Mouse (Mus musculus): ENCODE data around the gene Map2k4. TPM values are rescaled to one million over a fixed set of nuclear protein-coding genes. Genes with fewer than 3 reads are reported as not detected.

Gene Map2k4
- 55.9 and 72.5 TPM in 2 replicates for polyA plus RNA-seq (2012; rRNA removed)

DNA sequence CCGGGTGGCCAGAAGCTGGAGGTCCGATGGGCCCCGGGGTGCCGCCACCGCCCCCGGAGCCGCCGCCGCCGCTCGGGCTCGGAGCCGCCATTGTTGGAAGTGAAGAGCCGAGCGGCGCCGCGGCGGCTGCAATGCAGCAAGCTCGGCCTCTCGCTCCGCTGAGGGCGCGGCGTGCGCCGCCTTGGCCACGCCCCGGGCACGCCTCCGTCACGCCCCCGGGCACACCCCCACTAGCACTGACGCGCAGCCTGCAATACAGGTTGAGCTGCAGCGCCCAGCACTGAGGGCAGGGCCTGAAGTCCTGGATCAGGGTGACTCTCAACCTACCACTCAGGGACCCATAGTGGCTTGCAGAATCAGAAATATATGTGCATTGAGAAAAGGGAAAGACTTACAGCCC is at the start of gene Map2k4:
Gene Map2k4, minus strand, starts transcription at position 144 of the 400 bp plus-strand sequence.
- DNase-seq (ENCODE audit: low read depth): peak; percentile 97
- no peak for TF ChIP-seq CTCF (IDR thresholded peaks at IDR 0.05; ENCODE audit: borderline replicate concordance, extremely low read depth, insufficient read depth, insufficient read length)
- TF ChIP-seq POLR2A (IDR thresholded peaks at IDR 0.05; ENCODE audit: borderline replicate concordance, extremely low read depth, insufficient read depth, insufficient read length, poor library complexity, severe bottlenecking): peak; percentile 99

DNA sequence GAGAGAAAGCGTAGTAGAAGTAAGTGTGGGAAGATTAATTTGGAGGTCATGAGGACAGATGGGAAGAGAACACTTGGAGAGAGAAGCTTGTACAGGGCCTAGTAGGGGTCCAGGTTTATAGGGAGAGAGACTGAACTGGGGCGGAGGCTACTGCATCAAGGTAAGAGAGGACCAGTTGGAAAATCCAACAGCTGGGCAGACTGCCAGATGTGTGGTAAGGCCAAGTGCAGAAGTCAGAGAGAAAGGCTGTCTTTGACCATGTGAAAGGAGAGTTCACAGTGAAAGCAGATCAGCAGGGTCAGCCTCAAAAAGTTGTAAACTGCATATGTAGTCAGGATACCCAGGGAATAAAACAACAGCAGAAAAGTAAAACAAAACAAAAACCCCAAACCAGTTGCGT is 36.5 kb upstream of the Map2k4 start:
- TF ChIP-seq POLR2A (IDR thresholded peaks at IDR 0.05; ENCODE audit: borderline replicate concordance, extremely low read depth, insufficient read depth, insufficient read length, poor library complexity, severe bottlenecking) (no peak), CTCF (IDR thresholded peaks at IDR 0.05; ENCODE audit: borderline replicate concordance, extremely low read depth, insufficient read depth, insufficient read length) (no peak)
- DNase-seq (ENCODE audit: low read depth): no peak

DNA sequence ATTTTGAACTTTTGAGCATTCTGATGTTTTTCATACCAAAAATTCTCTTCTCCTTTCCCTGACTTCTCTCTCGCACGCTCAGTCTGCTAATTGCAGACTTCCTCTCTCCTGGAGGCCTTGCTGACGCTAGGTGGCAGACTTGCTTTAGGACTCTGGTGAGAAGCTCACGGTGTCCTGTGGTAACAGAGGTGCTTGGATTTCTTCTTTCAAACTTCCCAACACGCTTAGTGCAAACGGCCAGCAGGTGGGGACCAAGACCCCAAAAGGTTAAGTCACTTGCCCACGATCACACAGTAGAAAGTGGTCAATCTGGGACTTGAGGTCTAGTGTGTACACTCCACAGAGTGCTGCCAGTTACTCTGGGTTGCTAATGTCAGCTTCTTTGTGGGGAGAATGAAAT is 32.8 kb upstream of the Map2k4 start:
- DNase-seq (ENCODE audit: low read depth): peak; percentile 92
- peak; percentile 88 for TF ChIP-seq CTCF (IDR thresholded peaks at IDR 0.05; ENCODE audit: borderline replicate concordance, extremely low read depth, insufficient read depth, insufficient read length)
- TF ChIP-seq POLR2A (IDR thresholded peaks at IDR 0.05; ENCODE audit: borderline replicate concordance, extremely low read depth, insufficient read depth, insufficient read length, poor library complexity, severe bottlenecking): no peak

DNA sequence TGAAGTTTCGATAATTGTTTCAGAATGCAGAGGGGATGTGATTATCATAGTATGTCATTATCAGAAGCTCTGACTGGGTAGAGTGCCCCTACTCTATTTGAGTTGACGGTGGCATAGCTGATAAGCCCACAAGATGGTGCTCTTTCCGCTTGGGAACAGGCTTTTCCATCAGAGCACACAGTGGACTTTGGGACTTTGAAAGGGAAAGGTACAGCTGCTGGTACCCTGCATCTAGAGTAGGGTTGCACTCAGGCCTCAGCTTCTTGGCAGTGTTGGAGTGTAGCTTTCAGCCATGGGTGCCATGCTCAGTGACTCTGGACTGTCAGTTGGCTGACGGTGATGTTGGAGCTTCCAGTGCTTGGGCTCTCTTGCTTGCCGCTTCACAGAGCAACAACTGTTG is 32.2 kb upstream of the Map2k4 start:
- peak; percentile 64 for DNase-seq (ENCODE audit: low read depth)

DNA sequence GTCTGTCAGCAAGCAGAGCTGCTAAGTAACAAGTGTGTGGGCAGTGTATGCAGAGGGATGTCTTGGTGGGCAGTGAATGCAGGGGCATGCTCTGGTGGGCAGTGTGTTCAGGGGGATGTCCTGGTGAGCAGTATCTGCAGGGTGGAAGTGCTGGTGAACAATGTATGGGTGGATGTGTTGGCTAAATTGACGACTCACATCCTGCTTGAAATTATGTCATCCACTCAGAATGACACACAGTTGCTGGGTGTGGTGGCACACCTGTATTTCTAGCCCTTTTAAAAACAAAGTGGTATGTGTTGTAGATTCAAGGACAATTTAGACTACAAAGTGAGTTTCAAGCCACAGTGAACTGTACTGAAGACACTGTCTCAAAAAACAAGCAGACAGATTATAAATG is 30.1 kb upstream of the Map2k4 start:
- TF ChIP-seq POLR2A (IDR thresholded peaks at IDR 0.05; ENCODE audit: borderline replicate concordance, extremely low read depth, insufficient read depth, insufficient read length, poor library complexity, severe bottlenecking): no peak
- no peak for TF ChIP-seq CTCF (IDR thresholded peaks at IDR 0.05; ENCODE audit: borderline replicate concordance, extremely low read depth, insufficient read depth, insufficient read length)

More for the DNA sequence above, 32.2 kb upstream of the Map2k4 start:
- TF ChIP-seq CTCF (IDR thresholded peaks at IDR 0.05; ENCODE audit: borderline replicate concordance, extremely low read depth, insufficient read depth, insufficient read length): peak; percentile 65; the same call in 1 of the 2 replicates
- no peak for TF ChIP-seq POLR2A (IDR thresholded peaks at IDR 0.05; ENCODE audit: borderline replicate concordance, extremely low read depth, insufficient read depth, insufficient read length, poor library complexity, severe bottlenecking)

DNA sequence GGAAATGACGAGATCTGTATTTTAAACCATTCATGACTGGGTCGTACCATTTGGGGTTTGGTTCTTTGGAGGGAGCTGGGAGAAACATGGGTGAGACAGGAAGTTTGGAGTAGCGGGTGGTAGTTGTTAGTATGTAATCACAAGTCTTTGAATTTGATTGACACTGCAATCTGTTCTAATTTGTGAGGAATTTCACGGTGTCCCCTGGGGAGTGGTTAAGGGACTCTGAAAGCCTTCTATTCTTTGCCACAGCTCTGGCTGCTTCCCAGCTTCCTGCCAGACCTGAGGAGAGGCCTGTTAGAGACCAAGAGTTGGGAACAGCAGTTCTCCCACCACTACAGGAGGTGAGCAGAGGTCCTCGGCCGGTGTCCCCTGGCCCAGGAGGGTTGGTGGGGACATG is 28.1 kb upstream of the Map2k4 start:
- peak; percentile 85 for DNase-seq (ENCODE audit: low read depth)
- no peak for TF ChIP-seq CTCF (IDR thresholded peaks at IDR 0.05; ENCODE audit: borderline replicate concordance, extremely low read depth, insufficient read depth, insufficient read length)
- no peak for TF ChIP-seq POLR2A (IDR thresholded peaks at IDR 0.05; ENCODE audit: borderline replicate concordance, extremely low read depth, insufficient read depth, insufficient read length, poor library complexity, severe bottlenecking)

More for the DNA sequence above, 30.1 kb upstream of the Map2k4 start:
- no peak for DNase-seq (ENCODE audit: low read depth)

DNA sequence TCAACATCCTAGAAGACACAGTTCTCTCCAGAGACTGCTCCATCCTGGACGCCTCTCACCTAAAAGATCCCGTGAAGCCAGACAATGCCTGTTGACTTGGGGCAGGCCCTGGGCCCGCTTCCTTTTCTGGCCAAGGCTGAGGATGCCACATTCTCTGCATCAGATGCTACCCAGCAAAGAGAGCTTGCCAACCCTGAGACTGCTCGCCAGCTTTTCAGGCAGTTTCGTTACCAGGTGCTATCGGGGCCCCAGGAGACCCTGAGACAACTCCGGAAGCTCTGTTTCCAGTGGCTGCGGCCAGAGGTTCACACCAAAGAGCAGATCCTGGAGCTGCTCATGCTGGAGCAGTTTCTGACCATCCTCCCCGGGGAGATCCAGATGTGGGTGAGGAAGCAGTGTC is 26.3 kb upstream of the Map2k4 start:
- no peak for DNase-seq (ENCODE audit: low read depth)
- TF ChIP-seq POLR2A (IDR thresholded peaks at IDR 0.05; ENCODE audit: borderline replicate concordance, extremely low read depth, insufficient read depth, insufficient read length, poor library complexity, severe bottlenecking) (no peak), CTCF (IDR thresholded peaks at IDR 0.05; ENCODE audit: borderline replicate concordance, extremely low read depth, insufficient read depth, insufficient read length) (no peak)

DNA sequence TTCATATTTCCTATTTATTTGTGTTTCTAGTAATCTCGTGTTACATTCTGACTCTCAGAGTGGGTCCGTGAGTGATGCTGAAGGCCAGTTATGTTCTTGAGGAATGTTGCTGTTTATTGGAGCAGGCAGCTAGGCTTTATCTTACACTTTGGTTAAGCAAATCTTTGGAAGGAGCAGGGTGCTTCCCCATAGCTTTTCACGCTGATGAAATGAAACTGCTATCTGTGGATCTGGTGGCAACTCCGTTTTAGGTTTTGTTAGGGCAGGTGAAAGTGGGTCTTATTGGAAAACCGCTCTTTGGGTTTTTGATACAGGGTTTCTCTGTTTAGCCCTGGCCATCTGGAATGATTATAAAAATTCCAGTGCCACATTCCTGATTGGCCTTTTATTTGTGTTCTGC is 24.0 kb upstream of the Map2k4 start:
- TF ChIP-seq POLR2A (IDR thresholded peaks at IDR 0.05; ENCODE audit: borderline replicate concordance, extremely low read depth, insufficient read depth, insufficient read length, poor library complexity, severe bottlenecking) (no peak), CTCF (IDR thresholded peaks at IDR 0.05; ENCODE audit: borderline replicate concordance, extremely low read depth, insufficient read depth, insufficient read length) (no peak)
- DNase-seq (ENCODE audit: low read depth): no peak

DNA sequence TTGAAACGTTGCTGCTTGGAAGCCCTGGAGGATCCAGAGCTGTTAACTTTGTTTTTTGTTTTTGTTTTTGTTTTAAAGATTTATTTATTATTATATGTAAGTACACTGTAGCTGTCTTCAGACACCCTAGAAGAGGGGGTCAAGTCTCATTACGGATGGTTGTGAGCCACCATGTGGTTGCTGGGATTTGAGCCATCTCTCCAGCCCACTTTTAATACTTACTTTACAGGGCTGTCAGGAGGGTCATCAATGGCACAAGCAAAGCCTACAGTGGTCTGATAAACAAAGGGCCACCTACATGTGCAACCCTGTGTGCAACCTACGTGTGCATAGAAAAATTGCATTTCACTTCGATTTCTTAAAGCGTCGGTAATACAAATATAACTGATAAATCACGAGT is 19.5 kb upstream of the Map2k4 start:
- no peak for TF ChIP-seq POLR2A (IDR thresholded peaks at IDR 0.05; ENCODE audit: borderline replicate concordance, extremely low read depth, insufficient read depth, insufficient read length, poor library complexity, severe bottlenecking)
- no peak for TF ChIP-seq CTCF (IDR thresholded peaks at IDR 0.05; ENCODE audit: borderline replicate concordance, extremely low read depth, insufficient read depth, insufficient read length)
- DNase-seq (ENCODE audit: low read depth): no peak

DNA sequence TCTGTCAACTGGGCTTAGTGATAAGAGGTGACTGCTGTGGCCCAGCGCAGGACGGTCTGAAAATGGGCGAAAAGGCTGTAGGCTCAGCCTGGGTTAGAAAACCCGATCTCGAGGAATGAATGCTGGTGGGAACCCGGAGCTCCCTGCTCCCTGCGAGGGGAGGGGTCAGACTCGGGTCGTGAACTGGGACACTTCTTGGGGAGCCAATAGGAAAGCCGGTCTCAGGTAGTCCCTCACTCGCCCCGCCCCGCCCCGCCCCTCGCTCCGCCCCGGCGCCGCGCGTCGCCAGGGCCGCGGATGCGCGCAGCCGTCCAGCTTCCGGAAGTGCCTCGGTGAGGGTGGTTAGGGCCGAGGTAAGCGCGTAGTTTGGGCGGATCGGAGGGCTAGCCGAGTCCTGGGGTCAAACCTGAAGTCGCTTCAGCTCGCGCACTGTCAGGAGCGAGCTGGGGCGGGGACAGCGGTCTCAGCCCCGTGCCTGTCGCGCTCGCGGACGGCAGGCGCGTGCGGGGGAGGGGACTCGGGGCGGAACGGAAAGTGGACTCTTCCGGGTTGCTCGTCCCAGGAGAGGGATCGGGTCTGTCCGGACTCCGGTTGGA is 18.9 kb upstream of the Map2k4 start, which contains the start of gene Zkscan6:
Gene Zkscan6, plus strand, starts transcription at position 267 of the 596 bp plus-strand sequence.
- TF ChIP-seq POLR2A (IDR thresholded peaks at IDR 0.05; ENCODE audit: borderline replicate concordance, extremely low read depth, insufficient read depth, insufficient read length, poor library complexity, severe bottlenecking) (0 out of 2 replicates have a peak, but pooled peaks have one; percentile 22), CTCF (IDR thresholded peaks at IDR 0.05; ENCODE audit: borderline replicate concordance, extremely low read depth, insufficient read depth, insufficient read length) (no peak)
- DNase-seq (ENCODE audit: low read depth): peak; percentile 95

DNA sequence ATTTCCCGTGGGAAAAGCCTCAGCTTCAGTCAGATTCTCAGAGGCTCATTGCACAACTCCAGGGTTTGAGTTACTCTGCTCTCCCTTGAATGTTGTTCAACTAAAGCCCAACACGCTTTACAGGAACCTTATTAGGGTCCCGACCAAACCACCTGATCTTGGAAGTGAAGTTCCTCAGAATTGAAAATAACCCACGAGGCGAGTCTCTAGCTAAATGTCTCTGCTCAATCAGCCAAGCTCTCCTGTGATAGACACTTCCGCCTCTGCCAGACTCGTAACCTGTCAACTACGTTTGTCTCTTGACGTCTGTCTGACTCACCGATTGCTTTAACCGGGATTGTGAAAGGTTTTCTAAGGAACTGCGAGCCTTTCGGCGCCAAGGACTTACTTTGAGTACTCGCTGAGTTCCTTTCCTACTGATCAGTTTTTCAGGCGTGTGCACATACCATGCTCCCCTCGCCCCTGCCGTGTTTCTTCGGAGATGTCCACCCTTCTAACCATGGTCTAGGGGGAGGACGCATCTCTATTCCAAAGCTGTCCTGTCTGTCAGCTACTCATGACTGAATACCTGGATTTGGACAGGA is 18.3 kb upstream of the Map2k4 start:
- TF ChIP-seq CTCF (IDR thresholded peaks at IDR 0.05; ENCODE audit: borderline replicate concordance, extremely low read depth, insufficient read depth, insufficient read length) (no peak), POLR2A (IDR thresholded peaks at IDR 0.05; ENCODE audit: borderline replicate concordance, extremely low read depth, insufficient read depth, insufficient read length, poor library complexity, severe bottlenecking) (no peak)
- no peak for DNase-seq (ENCODE audit: low read depth)

DNA sequence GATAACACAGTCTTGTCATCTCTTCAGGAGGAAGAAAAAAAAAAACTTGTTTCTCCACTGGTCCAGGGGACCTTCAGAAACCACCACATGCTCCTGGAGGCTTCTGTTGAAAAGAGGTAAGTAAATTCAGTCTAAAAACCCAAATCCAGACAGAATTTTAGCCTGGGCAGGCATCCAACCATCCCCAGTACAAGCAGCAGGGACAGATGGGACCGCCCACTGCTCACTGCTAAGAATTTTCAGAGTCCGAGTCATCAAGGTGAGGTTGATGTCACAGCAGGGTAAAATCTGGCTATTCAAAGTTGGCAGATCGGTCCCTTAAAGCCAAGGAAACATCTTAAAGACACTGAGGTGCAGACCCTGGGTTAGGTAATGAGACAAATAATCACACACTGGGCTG is 13.8 kb upstream of the Map2k4 start:
- no peak for DNase-seq (ENCODE audit: low read depth)
- TF ChIP-seq CTCF (IDR thresholded peaks at IDR 0.05; ENCODE audit: borderline replicate concordance, extremely low read depth, insufficient read depth, insufficient read length) (no peak), POLR2A (IDR thresholded peaks at IDR 0.05; ENCODE audit: borderline replicate concordance, extremely low read depth, insufficient read depth, insufficient read length, poor library complexity, severe bottlenecking) (no peak)

Measured in brain, embryonic 14.5 days (tissue).